Mouse (Mus musculus) megakaryocyte, embryonic 14.5 days (primary cell): ENCODE measurements at regions not wholly inside any gene's neighbourhood (a gene's known extent, or its start where the extent isn't known, plus 50 kb on each side); places are given as distances from the start of the nearest gene placed in this dataset.

Source experiments
- FLI1 ChIP-seq: IDR thresholded peaks from 2 replicates; pipeline ENCODE4 v1.6.1; 2012; ENCODE audit warnings: low read length, inconsistent platforms, mixed read lengths
- GATA1 ChIP-seq: IDR thresholded peaks from 3 replicates; pipeline ENCODE4 v1.6.1; 2012; ENCODE audit warnings: mixed read lengths, low read length, inconsistent platforms, borderline replicate concordance

- no peak for TF ChIP-seq GATA1
- no peak for TF ChIP-seq FLI1
Measured at GRCm38 (mm10) chr13:90546288-90547035, 358.7 kb downstream of the Atp6ap1l start.
